Mouse (Mus musculus): ENCODE data around the gene Otop3. TPM values are rescaled to one million over a fixed set of nuclear protein-coding genes. Genes with fewer than 3 reads are reported as not detected.
A peak's percentile ranks its signal among the peaks of the same experiment; 100 is the strongest.
"Not testable (repeated sequence)": the region's sequence is repeated elsewhere in the genome, so short reads cannot be mapped to it uniquely, and the experiment has no call there.

The Otop3 gene
- polyA plus RNA-seq, 3 experiments from 2014 or later: not detected

DNA sequence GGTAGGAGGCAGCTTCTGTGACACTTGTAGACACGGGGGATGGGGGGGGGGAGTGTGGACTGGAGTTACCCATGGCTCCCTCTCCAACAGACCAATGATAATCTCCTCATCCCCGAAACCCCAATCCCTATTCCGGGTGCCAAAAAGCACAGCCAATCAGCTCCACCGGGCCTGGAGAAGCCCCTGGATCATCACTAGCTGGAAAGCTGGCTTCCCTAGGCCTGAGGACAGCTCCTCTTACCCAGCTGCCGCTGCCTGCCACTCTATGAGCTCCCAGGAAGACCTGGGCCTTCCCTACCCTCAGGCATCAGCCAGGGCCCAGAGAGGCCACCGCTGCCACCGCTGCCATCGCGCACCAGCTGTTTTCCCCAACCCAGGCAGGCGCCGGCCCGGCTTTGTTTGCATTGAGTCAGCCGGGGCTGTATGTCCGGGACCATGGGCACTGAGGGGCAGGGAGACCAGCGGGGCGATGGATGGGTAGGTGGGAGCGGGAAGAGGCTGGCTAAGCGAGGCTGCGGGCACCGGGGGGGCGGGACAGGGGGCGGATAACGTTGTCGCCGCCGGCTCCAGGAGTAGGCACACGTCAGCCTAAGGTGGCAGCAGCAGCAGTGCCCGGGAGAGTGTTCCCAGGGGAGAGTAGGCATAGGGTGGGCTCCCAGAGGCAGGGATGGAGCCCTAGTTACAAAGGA lies 32.3 kb downstream of the Otop3 start:
- ATAC-seq: no peak

DNA sequence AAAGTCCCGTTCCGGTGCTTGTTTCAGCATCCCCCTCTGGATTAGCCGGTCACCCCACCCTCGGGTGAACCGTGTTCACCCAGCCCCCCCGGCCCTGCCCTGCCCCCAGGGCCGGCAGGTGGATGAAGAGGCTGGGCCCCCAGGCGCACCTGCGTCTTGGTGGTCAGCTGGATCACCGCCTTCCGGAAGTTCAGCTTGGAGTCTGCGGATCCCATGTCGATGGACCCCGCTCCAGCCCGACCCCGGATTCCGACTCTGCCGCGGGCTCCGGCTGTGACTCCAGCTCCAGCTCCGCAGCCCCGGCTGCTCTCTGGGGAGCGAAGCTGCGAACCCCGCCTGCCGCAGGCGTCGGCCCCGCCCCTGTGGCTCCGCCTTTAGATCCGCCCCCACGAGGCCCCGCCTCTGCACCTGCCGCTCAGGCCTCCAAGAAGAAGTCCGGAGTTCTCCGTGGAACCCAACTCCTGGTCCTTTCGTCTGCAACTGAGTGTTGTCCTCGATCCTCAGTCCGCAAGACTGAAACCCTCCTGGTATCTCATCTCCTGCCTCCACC lies 32.9 kb downstream of the Otop3 start, which contains the start of gene Hid1:
TSS of gene Hid1 (minus strand) at position 362 of the 550 bp plus-strand sequence.
- peak; percentile 85 for ATAC-seq

GRCm38 (mm10) chr11:115370368-115370767 lies 35.8 kb downstream of the Otop3 start:
- no peak for ATAC-seq

GRCm38 (mm10) chr11:115371354-115371753 lies 36.8 kb downstream of the Otop3 start:
- no peak for ATAC-seq

DNA sequence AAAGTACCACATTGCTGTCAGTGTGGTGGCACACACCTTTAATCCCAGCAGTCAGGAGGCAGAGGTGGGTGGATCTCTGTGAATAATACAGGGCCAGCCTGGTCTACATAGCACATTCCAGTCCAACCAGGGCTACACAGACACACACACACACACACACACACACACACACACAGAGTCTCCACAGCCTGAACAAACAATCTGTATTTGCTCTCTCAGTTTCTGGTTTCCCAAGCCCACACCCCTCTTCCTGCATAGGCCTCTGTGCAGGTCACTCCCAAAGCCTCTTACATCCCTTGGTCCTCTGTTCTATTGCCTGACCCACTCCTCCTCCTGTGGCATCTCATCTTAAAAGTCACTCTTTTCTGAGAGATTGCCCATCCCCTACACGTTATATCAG lies 37.5 kb downstream of the Otop3 start:
- ATAC-seq: no peak

DNA sequence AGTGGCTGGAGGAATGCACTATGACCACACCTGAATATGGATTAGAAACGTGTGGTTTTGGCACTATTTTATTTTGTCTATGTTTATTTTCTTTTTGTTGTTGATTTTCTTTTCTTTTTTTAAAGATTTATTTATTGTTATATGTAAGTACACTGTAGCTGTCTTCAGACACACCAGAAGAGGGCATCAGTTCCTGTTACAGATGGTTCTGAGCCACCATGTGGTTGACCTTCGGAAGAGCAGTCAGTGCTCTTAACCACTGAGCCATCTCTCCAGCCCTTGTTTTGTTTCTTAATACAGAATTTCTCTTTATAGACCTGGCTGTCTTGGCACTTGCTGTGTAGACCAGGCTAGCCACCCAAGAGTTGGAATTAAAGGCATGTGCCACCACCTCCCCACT lies 38.2 kb downstream of the Otop3 start:
- no peak for ATAC-seq

DNA sequence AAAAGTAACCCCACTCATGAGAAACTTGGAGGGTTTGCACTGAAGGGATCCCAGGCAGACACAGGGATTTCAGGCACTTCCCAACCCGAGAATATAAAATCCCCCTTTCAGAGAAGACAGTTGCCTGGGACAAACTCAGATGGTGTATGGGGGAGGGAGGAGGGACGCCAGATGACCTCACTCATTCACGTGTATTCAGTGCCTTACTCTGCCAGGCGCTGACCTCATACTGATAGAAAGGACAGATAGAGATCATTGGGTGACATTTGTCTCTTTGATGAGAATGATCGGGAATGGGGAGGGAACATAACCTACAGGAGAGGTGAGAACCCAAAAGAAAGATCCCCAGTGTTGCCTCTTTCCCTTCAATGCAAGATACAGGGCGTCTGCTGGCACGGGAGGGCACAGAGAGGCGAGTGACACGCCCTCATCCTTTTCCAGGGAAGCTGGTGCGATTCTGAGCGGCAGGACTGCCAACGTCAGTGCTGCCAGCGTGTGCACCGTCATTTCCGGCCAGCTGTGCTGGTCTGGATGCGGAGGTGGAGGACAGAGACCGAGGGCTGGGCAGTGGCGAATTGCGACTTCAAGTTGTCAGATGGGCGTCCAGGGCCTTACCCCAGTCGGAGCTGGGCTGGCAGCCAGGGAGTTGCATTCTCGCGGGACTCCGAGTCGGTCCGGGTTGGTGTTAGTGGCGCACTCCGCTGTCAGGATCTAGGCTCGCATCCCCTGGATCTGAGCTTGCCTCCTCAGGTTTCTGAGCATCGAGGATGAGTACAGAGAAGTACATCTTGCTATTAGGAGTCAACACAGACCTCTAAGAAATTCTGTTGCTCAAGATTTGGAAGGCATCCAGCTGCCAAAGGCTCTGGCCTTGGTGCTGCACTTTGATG lies 39.5 kb downstream of the Otop3 start:
- ATAC-seq: no peak

GRCm38 (mm10) chr11:115374695-115375425 lies 40.3 kb downstream of the Otop3 start:
- no peak for ATAC-seq

DNA sequence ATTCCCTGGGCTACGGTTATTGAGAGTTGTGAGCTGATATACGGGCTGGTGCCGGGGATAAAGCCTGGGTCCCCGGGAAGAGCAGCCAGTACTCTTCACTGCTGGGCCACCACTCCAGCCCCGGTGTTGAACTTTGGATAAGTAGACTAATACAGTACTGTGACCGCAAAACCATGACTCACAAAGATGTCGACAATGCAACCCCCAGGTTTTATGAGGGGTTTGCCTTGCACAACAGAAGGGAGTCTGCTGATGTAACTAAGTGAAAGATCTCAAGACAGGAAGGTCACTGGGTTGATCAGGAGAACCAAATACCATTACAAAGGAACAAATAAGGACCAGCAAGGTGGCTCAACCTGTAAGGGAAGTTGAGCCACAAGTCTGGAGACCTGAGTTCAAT lies 42.2 kb downstream of the Otop3 start:
- no peak for ATAC-seq

GRCm38 (mm10) chr11:115377254-115377653 lies 42.7 kb downstream of the Otop3 start:
- ATAC-seq: no peak

DNA sequence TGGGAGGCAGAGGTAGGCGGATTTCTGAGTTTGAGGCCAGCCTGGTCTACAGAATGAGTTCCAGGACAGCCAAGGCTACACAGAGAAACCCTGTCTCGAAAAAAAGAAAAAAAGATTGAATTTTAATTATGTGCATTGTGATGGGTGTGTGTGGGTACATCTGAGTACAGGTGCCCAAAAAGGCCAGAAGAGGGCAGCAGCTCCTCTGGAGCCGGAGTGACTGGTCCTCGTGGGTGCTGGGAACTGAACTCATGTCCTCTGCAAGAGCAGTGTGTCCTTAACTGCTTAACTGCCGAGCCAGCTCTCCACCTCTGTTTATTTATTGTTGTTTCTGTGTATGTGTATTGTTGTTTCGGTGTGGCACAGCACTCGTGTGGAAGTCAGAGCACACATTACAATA lies 43.3 kb downstream of the Otop3 start:
- no peak for ATAC-seq

DNA sequence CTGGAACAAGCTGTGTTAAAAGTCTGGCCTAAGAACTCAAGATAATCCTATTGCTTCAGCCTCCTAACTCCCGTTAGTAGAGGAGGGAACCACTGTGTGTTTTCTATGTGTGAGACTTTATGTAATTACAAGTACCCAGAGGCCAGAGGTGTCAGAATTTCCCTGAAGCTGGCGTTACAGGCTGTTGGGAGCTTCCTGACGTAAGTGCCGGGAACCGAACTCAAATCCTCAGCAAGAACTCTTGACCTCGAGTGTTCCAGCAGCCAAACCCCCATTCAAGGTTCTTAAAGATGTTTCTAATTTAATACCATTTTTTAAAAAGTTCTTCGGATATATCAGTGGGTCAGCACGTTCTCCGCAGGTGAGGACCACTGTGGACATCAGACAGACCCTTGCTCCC lies 46.7 kb downstream of the Otop3 start:
- ATAC-seq: no peak

DNA sequence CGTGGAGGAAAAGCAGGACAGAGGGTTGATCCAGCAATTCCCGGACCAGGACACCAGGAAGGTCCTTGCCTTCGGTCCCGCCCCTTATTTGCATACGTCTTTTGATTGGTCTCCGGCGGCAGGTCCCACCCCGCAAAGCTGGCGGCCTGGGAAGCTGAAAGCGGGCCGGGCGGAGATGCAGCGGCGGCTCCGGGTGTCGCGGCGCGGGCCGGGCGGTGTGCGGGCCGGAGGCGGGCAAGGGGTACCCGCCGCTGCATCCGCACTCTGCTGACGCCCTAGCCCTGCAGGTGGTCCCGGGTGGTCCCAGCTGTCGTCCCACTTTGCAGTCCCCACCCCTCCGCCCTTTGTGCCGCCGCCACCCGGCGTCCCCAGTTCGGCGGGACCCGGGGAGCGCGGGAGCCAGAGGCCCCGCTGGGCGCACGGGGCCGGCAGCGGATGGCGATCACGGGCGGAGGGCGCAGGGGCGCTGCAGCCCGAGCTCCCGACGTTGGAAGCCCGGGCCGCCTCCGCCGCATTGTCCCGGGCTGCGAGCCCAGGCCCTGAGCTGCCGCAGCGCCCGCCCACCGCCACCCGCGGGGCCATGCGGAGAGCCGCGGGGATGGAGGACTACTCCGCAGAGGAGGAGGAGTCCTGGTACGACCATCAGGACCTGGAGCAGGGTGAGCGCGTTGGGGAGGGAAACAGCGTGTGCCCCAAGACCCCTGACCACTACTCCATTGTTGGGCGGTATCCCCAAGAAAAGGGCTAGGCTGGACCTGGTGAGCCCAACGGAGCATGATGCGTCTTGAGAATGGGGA lies 47.4 kb downstream of the Otop3 start, which contains the start of gene Cdr2l:
TSS of gene Cdr2l (plus strand) at position 174 of the 797 bp plus-strand sequence.
- no peak for ATAC-seq

DNA sequence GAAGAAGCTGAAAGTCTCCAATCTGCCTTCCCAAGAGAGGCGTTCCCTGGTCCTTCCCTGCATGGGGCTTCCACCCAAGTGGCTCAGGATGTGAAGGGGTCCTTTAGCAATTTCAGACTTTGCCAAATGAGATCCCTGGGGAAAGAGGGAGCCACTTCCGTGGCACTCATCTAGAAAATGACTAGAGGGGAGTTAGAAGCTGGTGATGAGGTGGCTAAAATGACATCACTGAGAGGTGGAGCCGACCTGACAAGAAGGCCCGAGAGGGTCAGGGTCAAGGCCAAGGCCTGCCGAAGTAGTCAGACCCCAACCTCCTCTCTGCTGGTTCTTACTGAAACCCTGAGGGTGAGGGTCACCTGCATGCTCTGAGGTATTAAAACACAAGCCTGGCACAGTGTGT lies 48.4 kb downstream of the Otop3 start:
- ATAC-seq: no peak

- ATAC-seq: no peak
Observed at GRCm38 (mm10) chr11:115383701-115384474, 49.4 kb downstream of the Otop3 start.

GRCm38 (mm10) chr11:115384587-115384986 lies 50.1 kb downstream of the Otop3 start:
- no peak for ATAC-seq

GRCm38 (mm10) chr11:115386859-115387258 lies 52.3 kb downstream of the Otop3 start:
- ATAC-seq: not testable (repeated sequence)

DNA sequence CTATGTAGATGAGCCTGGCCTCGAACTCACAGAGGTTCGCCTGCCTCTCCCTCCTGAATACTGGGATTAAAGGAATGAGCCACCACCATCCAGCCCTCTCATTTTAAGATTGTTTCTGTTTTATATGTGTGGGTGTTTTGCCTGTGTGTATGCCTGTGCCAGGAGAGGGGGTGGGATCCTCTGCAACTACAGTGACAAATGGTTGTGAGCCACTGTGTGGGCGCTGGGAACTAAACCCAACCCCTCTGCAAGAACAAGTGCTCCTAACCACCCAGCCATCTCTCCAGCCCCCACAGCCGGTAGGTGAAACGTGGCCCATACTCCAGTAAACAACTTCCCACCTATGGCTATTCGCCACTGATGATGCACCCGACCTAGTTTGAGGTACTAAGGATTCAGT lies 56.8 kb downstream of the Otop3 start:
- no peak for ATAC-seq

DNA sequence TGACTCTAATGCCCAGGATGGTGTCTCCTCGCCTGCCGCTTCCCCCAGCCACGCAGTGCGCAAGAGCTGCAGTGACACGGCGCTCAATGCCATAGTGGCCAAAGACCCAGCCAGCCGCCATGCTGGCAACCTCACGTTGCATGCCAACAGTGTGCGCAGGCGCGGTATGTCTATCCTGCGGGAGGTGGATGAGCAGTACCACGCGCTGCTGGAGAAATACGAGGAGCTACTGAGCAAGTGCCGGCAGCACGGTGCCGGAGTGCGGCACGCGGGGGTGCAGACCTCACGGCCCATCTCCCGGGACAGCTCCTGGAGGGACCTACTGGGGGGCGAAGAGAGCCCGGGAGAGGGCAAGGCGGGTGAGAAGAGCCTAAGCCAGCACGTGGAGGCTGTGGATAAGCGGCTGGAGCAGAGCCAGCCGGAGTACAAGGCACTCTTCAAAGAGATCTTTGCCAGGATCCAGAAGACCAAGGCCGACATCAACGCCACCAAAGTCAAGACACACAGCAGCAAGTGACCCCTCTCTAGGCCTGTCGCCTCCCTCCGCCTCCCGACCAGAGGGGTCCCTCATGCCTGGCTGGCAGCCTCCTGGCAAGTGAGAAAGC lies 59.3 kb downstream of the Otop3 start:
- no peak for ATAC-seq

Measured in inflammation-experienced regulatory T-cells, adult 6 months (primary cell).